Mouse (Mus musculus): ENCODE data around the gene Bcas3. TPM values are rescaled to one million over a fixed set of nuclear protein-coding genes. Genes with fewer than 3 reads are reported as not detected.

Bcas3 gene
- polyA plus RNA-seq, 1 experiment: 37.8 TPM

DNA sequence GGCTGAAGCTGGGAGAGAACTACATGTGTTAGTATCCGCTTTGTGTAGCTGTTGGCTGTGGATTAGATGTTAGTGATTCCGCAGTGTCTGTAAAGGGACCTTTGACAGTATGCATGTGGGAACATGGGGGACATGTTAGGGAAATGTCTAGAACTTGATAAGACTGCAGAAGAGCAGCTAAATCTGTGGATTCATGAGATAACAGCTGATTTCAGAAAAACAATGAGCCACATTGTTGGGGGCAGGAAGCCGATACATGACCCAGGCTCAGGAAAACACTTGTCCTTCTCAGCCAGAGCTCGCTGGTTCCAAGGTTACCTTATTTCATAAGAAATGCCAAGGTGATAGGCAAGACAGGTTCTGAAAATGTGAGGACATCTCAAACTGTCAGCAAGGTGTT is 307.3 kb downstream of the Bcas3 start:
- no peak overlapping the region for H3K4me3 ChIP-seq (ENCODE audit: low read depth, low read length)
- H3K27me3 ChIP-seq (ENCODE audit: control insufficient read depth, insufficient read depth, low read length, poor library complexity, severe bottlenecking): no peaks in the 10 kb centered on the region
- no peaks in the 10 kb centered on the region for H3K36me3 ChIP-seq (ENCODE audit: control insufficient read depth, insufficient read depth, low read length, poor library complexity, severe bottlenecking)
- no peak overlapping the region for H3K27ac ChIP-seq (ENCODE audit: insufficient read depth, low read length)
- H3K4me1 ChIP-seq (ENCODE audit: control insufficient read depth, insufficient read depth, low read length): peaks cover 1% of the 10 kb centered on the region
- H3K9ac ChIP-seq (ENCODE audit: low read depth, poor library complexity, severe bottlenecking): no peak overlapping the region
- TF ChIP-seq EP300 (IDR thresholded peaks at IDR 0.05; ENCODE audit: insufficient read depth, low read depth, low read length) (no peak), POLR2A (IDR thresholded peaks at IDR 0.05; ENCODE audit: insufficient read depth, low read length) (no peak), CTCF (IDR thresholded peaks at IDR 0.05; ENCODE audit: low read depth, low read length) (no peak)
- H3K9me3 ChIP-seq (replicated peaks; ENCODE audit: control insufficient read depth, insufficient read depth, low read length, poor library complexity, severe bottlenecking): no peaks in the 10 kb centered on the region

- Histone ChIP-seq H3K4me3 (ENCODE audit: low read depth, low read length) (no peak overlapping the region), H3K27me3 (ENCODE audit: control insufficient read depth, insufficient read depth, low read length, poor library complexity, severe bottlenecking) (no peaks in the 10 kb centered on the region), H3K9me3 (replicated peaks; ENCODE audit: control insufficient read depth, insufficient read depth, low read length, poor library complexity, severe bottlenecking) (no peaks in the 10 kb centered on the region), H3K36me3 (ENCODE audit: control insufficient read depth, insufficient read depth, low read length, poor library complexity, severe bottlenecking) (no peaks in the 10 kb centered on the region), H3K27ac (ENCODE audit: insufficient read depth, low read length) (no peak overlapping the region), H3K4me1 (ENCODE audit: control insufficient read depth, insufficient read depth, low read length) (no peaks in the 10 kb centered on the region), H3K9ac (ENCODE audit: low read depth, poor library complexity, severe bottlenecking) (no peak overlapping the region)
- TF ChIP-seq POLR2A (IDR thresholded peaks at IDR 0.05; ENCODE audit: insufficient read depth, low read length) (no peak), EP300 (IDR thresholded peaks at IDR 0.05; ENCODE audit: insufficient read depth, low read depth, low read length) (no peak), CTCF (IDR thresholded peaks at IDR 0.05; ENCODE audit: low read depth, low read length) (no peak)
Observed at GRCm38 (mm10) chr11:85667176-85667575, 314.2 kb downstream of the Bcas3 start.

DNA sequence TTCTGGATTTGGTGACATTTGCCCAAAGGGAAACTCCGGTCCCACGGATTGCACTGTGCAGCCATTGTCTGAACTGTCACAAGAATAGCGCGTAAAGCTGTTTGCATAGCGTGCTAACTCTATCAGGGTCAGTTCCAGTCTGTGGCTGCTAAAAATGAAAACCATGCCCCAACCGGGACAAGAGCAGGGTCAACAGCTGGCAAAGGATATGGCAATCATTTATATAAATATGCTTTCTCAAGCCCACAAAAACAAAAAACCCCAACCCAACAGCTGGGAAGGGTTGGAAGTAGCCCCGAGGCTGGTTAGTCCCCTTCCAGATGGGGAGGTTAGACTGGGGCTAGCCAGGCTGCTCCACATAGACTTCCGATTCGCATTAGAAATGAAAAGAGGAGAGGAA is 314.8 kb downstream of the Bcas3 start:
- Histone ChIP-seq H3K9ac (ENCODE audit: low read depth, poor library complexity, severe bottlenecking) (no peak overlapping the region), H3K36me3 (ENCODE audit: control insufficient read depth, insufficient read depth, low read length, poor library complexity, severe bottlenecking) (no peaks in the 10 kb centered on the region), H3K4me3 (ENCODE audit: low read depth, low read length) (no peak overlapping the region), H3K4me1 (ENCODE audit: control insufficient read depth, insufficient read depth, low read length) (no peaks in the 10 kb centered on the region), H3K27ac (ENCODE audit: insufficient read depth, low read length) (no peak overlapping the region), H3K27me3 (ENCODE audit: control insufficient read depth, insufficient read depth, low read length, poor library complexity, severe bottlenecking) (no peaks in the 10 kb centered on the region), H3K9me3 (replicated peaks; ENCODE audit: control insufficient read depth, insufficient read depth, low read length, poor library complexity, severe bottlenecking) (no peaks in the 10 kb centered on the region)
- TF ChIP-seq CTCF (IDR thresholded peaks at IDR 0.05; ENCODE audit: low read depth, low read length) (no peak), POLR2A (IDR thresholded peaks at IDR 0.05; ENCODE audit: insufficient read depth, low read length) (no peak), EP300 (IDR thresholded peaks at IDR 0.05; ENCODE audit: insufficient read depth, low read depth, low read length) (no peak)

DNA sequence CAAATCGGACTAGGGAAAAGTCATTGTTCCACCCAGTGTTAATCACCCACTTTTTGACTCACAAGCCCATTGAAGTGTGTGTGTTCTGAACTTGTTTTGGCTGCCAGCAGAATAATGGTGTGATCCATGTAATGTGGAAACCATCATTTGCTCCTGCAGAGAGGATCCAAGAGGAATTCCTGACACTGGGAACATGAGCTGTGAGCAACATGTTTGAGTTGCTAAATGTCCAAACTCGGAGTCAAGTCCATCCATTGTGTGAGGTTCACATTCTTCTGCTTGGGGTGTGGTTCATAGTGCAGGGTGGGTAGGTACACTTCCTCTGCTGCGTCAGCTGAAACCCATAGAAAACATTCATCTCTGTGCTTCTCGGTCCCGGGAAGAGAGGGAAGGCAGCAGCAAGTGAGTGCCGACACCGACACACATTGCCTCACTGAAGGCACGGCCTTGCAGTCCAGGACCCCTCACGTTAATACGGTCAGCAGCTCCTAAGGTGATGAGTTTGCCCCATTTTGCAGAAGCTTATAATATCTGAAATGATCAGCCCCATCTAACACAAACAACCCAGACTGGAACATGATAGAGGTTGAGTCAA is 320.0 kb downstream of the Bcas3 start:
- Histone ChIP-seq H3K4me1 (ENCODE audit: control insufficient read depth, insufficient read depth, low read length) (no peaks in the 10 kb centered on the region), H3K4me3 (ENCODE audit: low read depth, low read length) (no peak overlapping the region), H3K9me3 (replicated peaks; ENCODE audit: control insufficient read depth, insufficient read depth, low read length, poor library complexity, severe bottlenecking) (no peaks in the 10 kb centered on the region), H3K27ac (ENCODE audit: insufficient read depth, low read length) (no peak overlapping the region), H3K9ac (ENCODE audit: low read depth, poor library complexity, severe bottlenecking) (no peak overlapping the region), H3K36me3 (ENCODE audit: control insufficient read depth, insufficient read depth, low read length, poor library complexity, severe bottlenecking) (no peaks in the 10 kb centered on the region), H3K27me3 (ENCODE audit: control insufficient read depth, insufficient read depth, low read length, poor library complexity, severe bottlenecking) (no peaks in the 10 kb centered on the region)
- TF ChIP-seq EP300 (IDR thresholded peaks at IDR 0.05; ENCODE audit: insufficient read depth, low read depth, low read length) (no peak), CTCF (IDR thresholded peaks at IDR 0.05; ENCODE audit: low read depth, low read length) (no peak), POLR2A (IDR thresholded peaks at IDR 0.05; ENCODE audit: insufficient read depth, low read length) (no peak)

- no peak overlapping the region for H3K4me3 ChIP-seq (ENCODE audit: low read depth, low read length)
- no peaks in the 10 kb centered on the region for H3K27me3 ChIP-seq (ENCODE audit: control insufficient read depth, insufficient read depth, low read length, poor library complexity, severe bottlenecking)
- no peaks in the 10 kb centered on the region for H3K36me3 ChIP-seq (ENCODE audit: control insufficient read depth, insufficient read depth, low read length, poor library complexity, severe bottlenecking)
- no peaks in the 10 kb centered on the region for H3K9me3 ChIP-seq (replicated peaks; ENCODE audit: control insufficient read depth, insufficient read depth, low read length, poor library complexity, severe bottlenecking)
- TF ChIP-seq POLR2A (IDR thresholded peaks at IDR 0.05; ENCODE audit: insufficient read depth, low read length) (no peak), EP300 (IDR thresholded peaks at IDR 0.05; ENCODE audit: insufficient read depth, low read depth, low read length) (no peak), CTCF (IDR thresholded peaks at IDR 0.05; ENCODE audit: low read depth, low read length) (no peak)
- no peak overlapping the region for H3K9ac ChIP-seq (ENCODE audit: low read depth, poor library complexity, severe bottlenecking)
- H3K27ac ChIP-seq (ENCODE audit: insufficient read depth, low read length): no peak overlapping the region
- H3K4me1 ChIP-seq (ENCODE audit: control insufficient read depth, insufficient read depth, low read length): no peaks in the 10 kb centered on the region
Observed at GRCm38 (mm10) chr11:85675244-85675643, 322.3 kb downstream of the Bcas3 start.

- H3K27me3 ChIP-seq (ENCODE audit: control insufficient read depth, insufficient read depth, low read length, poor library complexity, severe bottlenecking): no peaks in the 10 kb centered on the region
- H3K4me1 ChIP-seq (ENCODE audit: control insufficient read depth, insufficient read depth, low read length): no peaks in the 10 kb centered on the region
- no peak overlapping the region for H3K9ac ChIP-seq (ENCODE audit: low read depth, poor library complexity, severe bottlenecking)
- TF ChIP-seq POLR2A (IDR thresholded peaks at IDR 0.05; ENCODE audit: insufficient read depth, low read length): no peak
- no peaks in the 10 kb centered on the region for H3K36me3 ChIP-seq (ENCODE audit: control insufficient read depth, insufficient read depth, low read length, poor library complexity, severe bottlenecking)
- no peak overlapping the region for H3K27ac ChIP-seq (ENCODE audit: insufficient read depth, low read length)
- H3K4me3 ChIP-seq (ENCODE audit: low read depth, low read length): no peak overlapping the region
- H3K9me3 ChIP-seq (replicated peaks; ENCODE audit: control insufficient read depth, insufficient read depth, low read length, poor library complexity, severe bottlenecking): no peaks in the 10 kb centered on the region
Observed at GRCm38 (mm10) chr11:85676357-85677004, 323.5 kb downstream of the Bcas3 start.
